In the genomic region with DNA sequence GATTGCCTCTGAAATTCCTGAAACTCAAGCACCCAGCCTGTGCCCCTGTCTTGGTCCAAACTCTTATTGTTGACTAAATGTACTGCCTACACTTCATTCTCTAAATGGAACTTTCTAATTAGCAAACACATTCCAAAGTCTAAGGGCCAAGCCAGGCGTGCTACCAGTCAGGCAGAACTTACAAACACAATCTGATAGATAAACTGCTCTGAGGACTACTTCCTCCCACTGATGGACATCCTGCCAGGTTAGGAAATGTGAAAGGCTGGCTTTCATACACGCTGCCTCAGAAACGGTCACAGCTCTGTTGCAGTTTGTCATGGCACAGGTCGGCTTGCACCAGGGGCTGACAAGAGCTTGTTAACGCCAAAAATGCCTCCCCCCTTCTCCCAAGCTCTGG, we compare ENCODE assay signal across 27 mouse cellular contexts. TPM values are rescaled to one million over a fixed set of nuclear protein-coding genes. Genes with fewer than 3 reads are reported as not detected.
A peak's percentile ranks its signal among the peaks of the same experiment; 100 is the strongest.
DNase-seq lines count a peak whose midpoint lies in the region; ATAC-seq and TF ChIP-seq lines count a peak whose summit lies in the region.
"Had no signal": no experiment of that assay in that cellular context is flagged by ENCODE, and none has a peak within 500 bp of the region (broad histone marks: within the 10 kb centered on the region; RNA-seq: fewer than 3 reads in every experiment).

No protein-coding gene starts in this region.

- no peaks in the 10 kb centered on the region for H3K36me3 ChIP-seq in forebrain, embryonic 15.5 days
- H3K36me3 ChIP-seq in forebrain, embryonic 12.5 days (replicated peaks) = peaks cover 10% of the 10 kb centered on the region; the same call in 1 of the 2 replicates
- no peaks in the 10 kb centered on the region for H3K36me3 ChIP-seq in kidney, embryonic 16.5 days (ENCODE audit: insufficient read depth, low read length)
- no peaks in the 10 kb centered on the region for H3K36me3 ChIP-seq in midbrain, embryonic 16.5 days (ENCODE audit: control insufficient read depth, insufficient read depth, low read length)
- H3K36me3 ChIP-seq in midbrain, embryonic 15.5 days (replicated peaks) = no peaks in the 10 kb centered on the region
- no peaks in the 10 kb centered on the region; the same call in 1 of the 2 replicates for H3K36me3 ChIP-seq in intestine, postnatal 0 days (ENCODE audit: control insufficient read depth, insufficient read depth)
- H3K36me3 ChIP-seq: heart, embryonic 13.5 days; neural tube, embryonic 12.5 days had no signal

- H3K9me3 ChIP-seq in forebrain, embryonic 15.5 days = no peaks in the 10 kb centered on the region
- H3K9me3 ChIP-seq in forebrain, embryonic 12.5 days = no peaks in the 10 kb centered on the region
- no peaks in the 10 kb centered on the region for H3K9me3 ChIP-seq in kidney, embryonic 16.5 days (ENCODE audit: low read length)
- no peaks in the 10 kb centered on the region for H3K9me3 ChIP-seq in midbrain, embryonic 16.5 days (replicated peaks; ENCODE audit: control insufficient read depth, low read length, poor library complexity, severe bottlenecking)
- H3K9me3 ChIP-seq in midbrain, embryonic 15.5 days = no peaks in the 10 kb centered on the region
- H3K9me3 ChIP-seq in intestine, postnatal 0 days (ENCODE audit: control insufficient read depth) = no peaks in the 10 kb centered on the region
- H3K9me3 ChIP-seq: heart, embryonic 13.5 days; hindbrain, embryonic 10.5 days; limb, embryonic 13.5 days; neural tube, embryonic 12.5 days had no signal

- no peak overlapping the region for H3K4me3 ChIP-seq in forebrain, embryonic 15.5 days
- no peak overlapping the region for H3K4me3 ChIP-seq in forebrain, embryonic 12.5 days (replicated peaks)
- no peak overlapping the region for H3K4me3 ChIP-seq in kidney, embryonic 16.5 days (ENCODE audit: low read length)
- no peak overlapping the region for H3K4me3 ChIP-seq in midbrain, embryonic 16.5 days (ENCODE audit: low read depth, low read length)
- H3K4me3 ChIP-seq in midbrain, embryonic 15.5 days = no peak overlapping the region
- no peak overlapping the region for H3K4me3 ChIP-seq in intestine, postnatal 0 days (ENCODE audit: low read depth, low read length)
- no peak overlapping the region for H3K4me3 ChIP-seq in left cerebral cortex, adult 2 months
- H3K4me3 ChIP-seq: heart, embryonic 13.5 days; hindbrain, embryonic 10.5 days; limb, embryonic 13.5 days; megakaryocyte, embryonic 14.5 days; myocyte; neural tube, embryonic 12.5 days had no signal

- no peak for ATAC-seq in forebrain, embryonic 15.5 days (replicated peaks)
- ATAC-seq in forebrain, embryonic 12.5 days (ENCODE audit: low FRiP score) = no peak
- ATAC-seq in kidney, embryonic 16.5 days (ENCODE audit: low FRiP score, low TSS enrichment) = no peak
- no peak for ATAC-seq in midbrain, embryonic 16.5 days
- no peak for ATAC-seq in midbrain, embryonic 15.5 days (replicated peaks)
- ATAC-seq in intestine, postnatal 0 days = no peak
- ATAC-seq: forebrain, embryonic 14.5 days; hindbrain, embryonic 16.5 days had no signal

- H3K4me1 ChIP-seq in forebrain, embryonic 15.5 days = peaks cover 16% of the 10 kb centered on the region
- peaks cover 29% of the 10 kb centered on the region for H3K4me1 ChIP-seq in forebrain, embryonic 12.5 days
- peaks cover 18% of the 10 kb centered on the region for H3K4me1 ChIP-seq in kidney, embryonic 16.5 days (ENCODE audit: insufficient read depth, low read length)
- H3K4me1 ChIP-seq in midbrain, embryonic 16.5 days (ENCODE audit: control insufficient read depth, insufficient read depth, low read length) = peaks cover 22% of the 10 kb centered on the region
- peaks cover 28% of the 10 kb centered on the region for H3K4me1 ChIP-seq in midbrain, embryonic 15.5 days
- H3K4me1 ChIP-seq in intestine, postnatal 0 days (replicated peaks; ENCODE audit: control insufficient read depth, insufficient read depth, low read length) = no peaks in the 10 kb centered on the region; the same call in 1 of the 2 replicates

- no peak overlapping the region for H3K27ac ChIP-seq in forebrain, embryonic 15.5 days (replicated peaks)
- H3K27ac ChIP-seq in forebrain, embryonic 12.5 days = no peak overlapping the region
- H3K27ac ChIP-seq in kidney, embryonic 16.5 days (ENCODE audit: low read length) = no peak overlapping the region
- H3K27ac ChIP-seq in midbrain, embryonic 16.5 days (ENCODE audit: low read length) = no peak overlapping the region
- no peak overlapping the region for H3K27ac ChIP-seq in midbrain, embryonic 15.5 days
- no peak overlapping the region for H3K27ac ChIP-seq in intestine, postnatal 0 days (ENCODE audit: low read depth, low read length)
- H3K27ac ChIP-seq in left cerebral cortex, adult 2 months = no peak overlapping the region
- H3K27ac ChIP-seq: heart, embryonic 13.5 days; hindbrain, embryonic 10.5 days; limb, embryonic 13.5 days; neural tube, embryonic 12.5 days had no signal

- no peak overlapping the region for H3K9ac ChIP-seq in forebrain, embryonic 15.5 days (replicated peaks)
- no peak overlapping the region for H3K9ac ChIP-seq in forebrain, embryonic 12.5 days
- no peak overlapping the region for H3K9ac ChIP-seq in kidney, embryonic 16.5 days (replicated peaks; ENCODE audit: low read length)
- H3K9ac ChIP-seq in midbrain, embryonic 16.5 days (ENCODE audit: low read depth, low read length) = no peak overlapping the region
- no peak overlapping the region for H3K9ac ChIP-seq in midbrain, embryonic 15.5 days
- no peak overlapping the region for H3K9ac ChIP-seq in intestine, postnatal 0 days (ENCODE audit: low read depth, low read length)
- H3K9ac ChIP-seq: heart, embryonic 13.5 days; limb, embryonic 13.5 days; neural tube, embryonic 12.5 days had no signal

- peak; percentile 56 for DNase-seq in kidney, adult 9 months
- DNase-seq in left cerebral cortex, adult 2 months (ENCODE audit: extremely low spot score in 1 of 2, low spot score in 2 of 2) = no peak
- DNase-seq: adrenal gland, adult 8-10 months; cerebellum, adult 8-10 months; cerebellum, postnatal 25 days; gastrocnemius, postnatal 25 days; heart, adult 18-20 months; heart, postnatal 10 days; lung, postnatal 4 days; thymus, adult 2 months; thymus, postnatal 36 days had no signal

- no peak for TF ChIP-seq CTCF in intestine, postnatal 0 days (IDR thresholded peaks at IDR 0.05; ENCODE audit: low read depth)
- TF ChIP-seq CTCF in left cerebral cortex, adult 2 months (IDR thresholded peaks at IDR 0.05) = no peak

- 21% methylated on average over 5 of the region's 5 CpGs for WGBS in forebrain, embryonic 15.5 days
- 27% methylated on average over 5 of the region's 5 CpGs for WGBS in forebrain, embryonic 12.5 days
- 18% methylated on average over 5 of the region's 5 CpGs for WGBS in kidney, embryonic 16.5 days
- 56% methylated on average over 5 of the region's 5 CpGs for WGBS in midbrain, embryonic 16.5 days
- WGBS in midbrain, embryonic 15.5 days = 54% methylated on average over 5 of the region's 5 CpGs
- WGBS in intestine, postnatal 0 days = 37% methylated on average over 5 of the region's 5 CpGs

- no peaks in the 10 kb centered on the region for H3K27me3 ChIP-seq in forebrain, embryonic 15.5 days
- peaks cover 6% of the 10 kb centered on the region; the same call in 1 of the 2 replicates for H3K27me3 ChIP-seq in forebrain, embryonic 12.5 days
- H3K27me3 ChIP-seq in kidney, embryonic 16.5 days (ENCODE audit: insufficient read depth, low read length) = 0 out of 2 replicates have a peak, but pooled peaks cover 2% of the 10 kb centered on the region
- H3K27me3 ChIP-seq in midbrain, embryonic 16.5 days (ENCODE audit: control insufficient read depth, insufficient read depth, low read depth, low read length) = no peaks in the 10 kb centered on the region
- H3K27me3 ChIP-seq in midbrain, embryonic 15.5 days (replicated peaks) = no peaks in the 10 kb centered on the region
- H3K27me3 ChIP-seq in intestine, postnatal 0 days (replicated peaks; ENCODE audit: control insufficient read depth, insufficient read depth, low read length) = peaks cover 22% of the 10 kb centered on the region
- H3K27me3 ChIP-seq: CH12.LX had no signal

- 0 out of 2 replicates have a peak overlapping the region, but pooled peaks have one; percentile 7 for H3K4me2 ChIP-seq in forebrain, embryonic 15.5 days (replicated peaks)
- H3K4me2 ChIP-seq in forebrain, embryonic 12.5 days = no peak overlapping the region
- H3K4me2 ChIP-seq in kidney, embryonic 16.5 days (replicated peaks; ENCODE audit: low read depth, low read length) = no peak overlapping the region
- peak overlapping the region; percentile 19; the same call in 1 of the 2 replicates for H3K4me2 ChIP-seq in midbrain, embryonic 16.5 days (ENCODE audit: low read length)
- no peak overlapping the region for H3K4me2 ChIP-seq in midbrain, embryonic 15.5 days
- no peak overlapping the region for H3K4me2 ChIP-seq in intestine, postnatal 0 days (replicated peaks; ENCODE audit: low read depth)
- H3K4me2 ChIP-seq: heart, embryonic 13.5 days; limb, embryonic 13.5 days; liver, embryonic 11.5 days; neural tube, embryonic 12.5 days had no signal

- intact Hi-C loops in left cerebral cortex, adult 2 months (cut with DNase I) = loop anchor here (10.0 kb wide), 1 partner anchor 327 kb away; no protein-coding TSS in a partner anchor

RNA-seq across cellular contexts. Expression of a gene that starts 4.8 kb away (rescaled TPM):
- polyA plus RNA-seq in forebrain, embryonic 15.5 days (2015; fragmentation: Nextera tagmentation; extraction: Ambion mirVana) = 13.0 and 13.3 TPM in 2 replicates
- polyA plus RNA-seq in forebrain, embryonic 12.5 days (2016; fragmentation: Nextera tagmentation; extraction: Ambion mirVana) = 9.4 and 12.7 TPM in 2 replicates
- polyA plus RNA-seq in kidney, embryonic 16.5 days (2015; fragmentation: Nextera tagmentation; extraction: Ambion mirVana) = 6.6 and 7.2 TPM in 2 replicates
- 26.5 and 26.7 TPM in 2 replicates for polyA plus RNA-seq in midbrain, embryonic 16.5 days (2015; fragmentation: Nextera tagmentation; extraction: Ambion mirVana)
- polyA plus RNA-seq in midbrain, embryonic 15.5 days (2015; fragmentation: Nextera tagmentation; extraction: Ambion mirVana) = 19.2 and 22.6 TPM in 2 replicates
- 1.1 TPM in 2 replicates for polyA plus RNA-seq in intestine, postnatal 0 days (2015; fragmentation: Nextera tagmentation; extraction: Ambion mirVana)
- 10 to 100 TPM; 66.8 to 67.4 TPM for total RNA-seq in left cerebral cortex, adult 2 months (2021)
- total RNA-seq: CH12.LX had no signal

Comparison
In these comparisons a context has a peak if more than half of its experiments do, and no peak if none do; other contexts are left out.
1. H3K4me2 ChIP-seq: peak in forebrain, embryonic 15.5 days (single experiment) and midbrain, embryonic 16.5 days (single experiment); none in forebrain, embryonic 12.5 days (single experiment), kidney, embryonic 16.5 days (single experiment), midbrain, embryonic 15.5 days (single experiment) and intestine, postnatal 0 days (single experiment).